Mouse (Mus musculus): ENCODE measurements around the gene Atp8a1.
"Not testable (repeated sequence)": the region's sequence is repeated elsewhere in the genome, so short reads cannot be mapped to it uniquely, and the experiment has no call there.

Gene Atp8a1

GRCm38 (mm10) chr5:67826935-67827334 lies 20.3 kb downstream of the Atp8a1 start:
- no peak for DNase-seq (ENCODE audit: extremely low spot score, low read depth, low spot score)

GRCm38 (mm10) chr5:67826278-67826677 lies 21.0 kb downstream of the Atp8a1 start:
- no peak for DNase-seq (ENCODE audit: extremely low spot score, low read depth, low spot score)

- DNase-seq (ENCODE audit: extremely low spot score, low read depth, low spot score) = no peak
Measured at GRCm38 (mm10) chr5:67824600-67824999, 22.6 kb downstream of the Atp8a1 start.

- DNase-seq (ENCODE audit: extremely low spot score, low read depth, low spot score) = no peak
Measured at GRCm38 (mm10) chr5:67823771-67824170, 23.5 kb downstream of the Atp8a1 start.

GRCm38 (mm10) chr5:67822619-67823018 lies 24.6 kb downstream of the Atp8a1 start:
- no peak for DNase-seq (ENCODE audit: extremely low spot score, low read depth, low spot score)

- DNase-seq (ENCODE audit: extremely low spot score, low read depth, low spot score) = no peak
Measured at GRCm38 (mm10) chr5:67821987-67822401, 25.2 kb downstream of the Atp8a1 start.

GRCm38 (mm10) chr5:67821185-67821584 lies 26.0 kb downstream of the Atp8a1 start:
- no peak for DNase-seq (ENCODE audit: extremely low spot score, low read depth, low spot score)

GRCm38 (mm10) chr5:67819451-67819850 lies 27.8 kb downstream of the Atp8a1 start:
- DNase-seq (ENCODE audit: extremely low spot score, low read depth, low spot score) = no peak

GRCm38 (mm10) chr5:67815572-67816325 lies 31.5 kb downstream of the Atp8a1 start:
- no peak for DNase-seq (ENCODE audit: extremely low spot score, low read depth, low spot score)

GRCm38 (mm10) chr5:67815060-67815459 lies 32.2 kb downstream of the Atp8a1 start:
- not testable (repeated sequence) for DNase-seq (ENCODE audit: extremely low spot score, low read depth, low spot score)

GRCm38 (mm10) chr5:67814437-67814965 lies 32.7 kb downstream of the Atp8a1 start:
- no peak for DNase-seq (ENCODE audit: extremely low spot score, low read depth, low spot score)

- DNase-seq (ENCODE audit: extremely low spot score, low read depth, low spot score) = no peak
Measured at GRCm38 (mm10) chr5:67813334-67813733, 33.9 kb downstream of the Atp8a1 start.

- no peak for DNase-seq (ENCODE audit: extremely low spot score, low read depth, low spot score)
Measured at GRCm38 (mm10) chr5:67802174-67803030, 44.8 kb downstream of the Atp8a1 start.

GRCm38 (mm10) chr5:67800801-67801200 lies 46.4 kb downstream of the Atp8a1 start:
- DNase-seq (ENCODE audit: extremely low spot score, low read depth, low spot score) = no peak

- DNase-seq (ENCODE audit: extremely low spot score, low read depth, low spot score) = no peak
Measured at GRCm38 (mm10) chr5:67799785-67800184, 47.4 kb downstream of the Atp8a1 start.

- DNase-seq (ENCODE audit: extremely low spot score, low read depth, low spot score) = no peak
Measured at GRCm38 (mm10) chr5:67798348-67798747, 48.9 kb downstream of the Atp8a1 start.

GRCm38 (mm10) chr5:67797006-67797958 lies 50.0 kb downstream of the Atp8a1 start:
- no peak for DNase-seq (ENCODE audit: extremely low spot score, low read depth, low spot score)

- no peak for DNase-seq (ENCODE audit: extremely low spot score, low read depth, low spot score)
Measured at GRCm38 (mm10) chr5:67794129-67794800, 53.0 kb downstream of the Atp8a1 start.

GRCm38 (mm10) chr5:67782775-67783174 lies 64.5 kb downstream of the Atp8a1 start:
- no peak for DNase-seq (ENCODE audit: extremely low spot score, low read depth, low spot score)

GRCm38 (mm10) chr5:67778026-67778425 lies 69.2 kb downstream of the Atp8a1 start:
- DNase-seq (ENCODE audit: extremely low spot score, low read depth, low spot score) = peak; percentile 70

Data from hindlimb bud, embryonic 11.5 days (tissue).